Mouse (Mus musculus) kidney, adult 2 months (tissue): ENCODE measurements around the gene Arhgef1. TPM values are rescaled to one million over a fixed set of nuclear protein-coding genes. Genes with fewer than 3 reads are reported as not detected.

Experiments
- DNase-seq: peaks from one replicate; pipeline ENCODE4 v3.0.0; 2021
- H3K27ac ChIP-seq: fragments of 200-500 bp; 2 replicates; pipeline ENCODE4 v1.5.1; 2012; ENCODE audit warnings: low read depth, low read length, control low read depth, inconsistent platforms; ENCODE audit not compliant: insufficient read depth
- H3K27me3 ChIP-seq: fragments of 200-500 bp; replicated peaks from 2 replicates; pipeline ENCODE4 v1.6.1; 2012; ENCODE audit warnings: mild to moderate bottlenecking, moderate library complexity, low read length, inconsistent platforms; ENCODE audit not compliant: control insufficient read depth, insufficient read depth
- H3K36me3 ChIP-seq: fragments of 200-500 bp; 2 replicates; pipeline ENCODE4 v1.6.1; 2012; ENCODE audit warnings: mild to moderate bottlenecking, moderate library complexity, low read length, inconsistent platforms; ENCODE audit not compliant: control insufficient read depth, insufficient read depth
- H3K4me1 ChIP-seq: fragments of 200-500 bp; 2 replicates; pipeline ENCODE4 v1.6.1; 2011; ENCODE audit warnings: low read length; ENCODE audit not compliant: control insufficient read depth, insufficient read depth
- H3K4me3 ChIP-seq: fragments of 200-500 bp; 2 replicates; pipeline ENCODE4 v1.5.1; 2011; ENCODE audit warnings: mild to moderate bottlenecking, low read depth, low read length, control low read depth; ENCODE audit not compliant: insufficient read depth
- CTCF ChIP-seq: fragments of 200-500 bp; conservative IDR thresholded peaks from 2 replicates; pipeline ENCODE4 v1.5.1; 2011; ENCODE audit warnings: low read depth, mild to moderate bottlenecking, control low read depth, low read length, moderate library complexity, mixed read lengths; ENCODE audit not compliant: insufficient read depth, insufficient read length
- POLR2A ChIP-seq: fragments of 200-500 bp; IDR thresholded peaks from one replicate; pipeline ENCODE4 v1.6.1; 2011; ENCODE audit warnings: low read depth, low read length, control low read depth
- WGBS: fragments of 180-500 bp; shearing (Covaris S2); methylation state at CpG from one replicate; pipeline ENCODE4 v1.1.7; 2018; 5-methylcytosine and 5-hydroxymethylcytosine counted together
- polyA plus RNA-seq: library from polyadenylated mRNA; depleted of rRNA; stranded (reverse); fragments of >200 nt; gene quantifications from 2 replicates; pipeline ENCODE4 v1.2.3, GENCODE M21; 2012

The Arhgef1 gene
- polyA plus RNA-seq, 1 experiment, result 111 TPM

DNA sequence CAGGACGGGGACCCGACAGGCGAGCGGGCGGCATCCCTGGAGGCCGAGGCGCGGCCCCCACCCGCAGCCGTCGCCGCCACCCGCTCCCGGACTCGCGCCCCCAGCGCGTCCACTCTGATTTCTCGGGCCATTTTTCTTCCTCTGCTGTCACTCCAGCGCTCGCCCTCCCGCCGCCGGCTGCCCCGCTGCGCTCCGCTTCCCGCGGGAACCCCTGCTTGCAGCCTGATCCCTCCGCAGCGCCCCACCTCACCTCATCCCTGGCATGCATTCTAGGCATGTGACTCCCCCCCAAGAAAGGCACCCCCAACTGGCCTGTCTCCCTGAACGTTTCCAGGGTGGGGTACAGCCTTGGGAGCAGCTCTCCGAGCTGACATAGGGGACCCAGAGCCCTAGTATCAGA lies 52.5 kb downstream of the Arhgef1 start:
- H3K27ac ChIP-seq, result no peak overlapping the region
- no peaks in the 10 kb centered on the region for H3K4me1 ChIP-seq
- TF ChIP-seq POLR2A (no peak), CTCF (no peak)
- H3K36me3 ChIP-seq, result no peaks in the 10 kb centered on the region
- 8% methylated on average over 32 of the region's 33 CpGs for WGBS
- no peaks in the 10 kb centered on the region; the same call in 1 of the 2 replicates for H3K27me3 ChIP-seq
- no peak overlapping the region for H3K4me3 ChIP-seq
- DNase-seq, result no peak

GRCm38 (mm10) chr7:24964288-24964687 lies 61.6 kb downstream of the Arhgef1 start:
- H3K4me3 ChIP-seq, result no peak overlapping the region
- H3K27me3 ChIP-seq, result no peaks in the 10 kb centered on the region
- H3K4me1 ChIP-seq, result no peaks in the 10 kb centered on the region
- no peaks in the 10 kb centered on the region for H3K36me3 ChIP-seq
- WGBS, result 73% methylated on average over 2 of the region's 2 CpGs
- no peak overlapping the region for H3K27ac ChIP-seq
- DNase-seq, result no peak
- TF ChIP-seq CTCF, result no peak
- TF ChIP-seq POLR2A, result no peak

GRCm38 (mm10) chr7:24964897-24965535 lies 62.3 kb downstream of the Arhgef1 start:
- WGBS, result 10% methylated on average over 5 of the region's 5 CpGs
- H3K36me3 ChIP-seq, result no peaks in the 10 kb centered on the region

GRCm38 (mm10) chr7:24967966-24968365 lies 65.3 kb downstream of the Arhgef1 start:
- Histone ChIP-seq H3K4me3 (no peak overlapping the region), H3K27ac (no peak overlapping the region), H3K27me3 (no peaks in the 10 kb centered on the region), H3K36me3 (no peaks in the 10 kb centered on the region), H3K4me1 (peaks cover 7% of the 10 kb centered on the region; the same call in 1 of the 2 replicates)
- WGBS, result 89% methylated on average over 8 of the region's 8 CpGs
- TF ChIP-seq POLR2A, result no peak
- DNase-seq, result no peak

More at GRCm38 (mm10) chr7:24964897-24965535, 62.3 kb downstream of the Arhgef1 start:
- peak; percentile 84 for DNase-seq
- no peak overlapping the region for H3K27ac ChIP-seq
- H3K4me1 ChIP-seq, result no peaks in the 10 kb centered on the region
- TF ChIP-seq POLR2A, result no peak
- TF ChIP-seq CTCF, result peak; percentile 76
- no peak overlapping the region for H3K4me3 ChIP-seq
- H3K27me3 ChIP-seq, result no peaks in the 10 kb centered on the region

- H3K27me3 ChIP-seq, result no peaks in the 10 kb centered on the region
- H3K4me1 ChIP-seq, result peaks cover 7% of the 10 kb centered on the region; the same call in 1 of the 2 replicates
- WGBS, result 71% methylated on average over 6 of the region's 6 CpGs
- H3K4me3 ChIP-seq, result no peak overlapping the region
- TF ChIP-seq CTCF (no peak), POLR2A (no peak)
- no peaks in the 10 kb centered on the region for H3K36me3 ChIP-seq
- H3K27ac ChIP-seq, result no peak overlapping the region
- DNase-seq, result no peak
Measured at GRCm38 (mm10) chr7:24968463-24968862, 65.8 kb downstream of the Arhgef1 start.

GRCm38 (mm10) chr7:24969805-24970204 lies 67.1 kb downstream of the Arhgef1 start:
- no peaks in the 10 kb centered on the region for H3K27me3 ChIP-seq
- H3K4me1 ChIP-seq, result peaks cover 7% of the 10 kb centered on the region; the same call in 1 of the 2 replicates
- 87% methylated on average over 12 of the region's 12 CpGs for WGBS
- no peak overlapping the region for H3K27ac ChIP-seq
- no peak overlapping the region for H3K4me3 ChIP-seq
- no peak for DNase-seq
- no peaks in the 10 kb centered on the region for H3K36me3 ChIP-seq
- TF ChIP-seq CTCF (no peak), POLR2A (no peak)

DNA sequence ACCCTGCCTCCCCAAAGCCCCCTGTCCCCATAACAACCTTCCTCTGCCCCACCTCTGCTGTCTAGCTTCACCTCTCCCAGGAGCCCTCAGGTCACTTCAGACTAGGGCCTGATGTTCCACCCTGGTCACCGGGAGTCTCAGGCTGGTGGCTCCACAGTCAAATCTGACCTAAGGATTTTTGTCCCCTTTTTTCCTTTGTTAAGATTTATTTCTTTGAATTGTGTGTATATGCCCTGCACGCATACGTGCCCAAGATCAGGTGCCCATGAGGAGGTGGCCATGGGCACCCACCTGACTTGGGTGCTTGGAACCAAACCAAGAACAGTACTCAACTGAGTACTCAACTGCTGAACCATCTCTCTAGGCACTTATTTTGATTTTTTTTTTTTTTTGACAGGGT lies 67.6 kb downstream of the Arhgef1 start:
- H3K4me1 ChIP-seq, result peaks cover 7% of the 10 kb centered on the region; the same call in 1 of the 2 replicates
- TF ChIP-seq CTCF (no peak), POLR2A (no peak)
- DNase-seq, result no peak
- H3K36me3 ChIP-seq, result no peaks in the 10 kb centered on the region
- no peak overlapping the region for H3K4me3 ChIP-seq
- H3K27me3 ChIP-seq, result no peaks in the 10 kb centered on the region
- 93% methylated on average over 3 of the region's 3 CpGs for WGBS
- H3K27ac ChIP-seq, result no peak overlapping the region
